Mouse (Mus musculus) midbrain, embryonic 11.5 days (tissue): ENCODE data around the gene Yaf2. TPM values are rescaled to one million over a fixed set of nuclear protein-coding genes. Genes with fewer than 3 reads are reported as not detected.

Experiments
- ATAC-seq: fragments of 200-750 bp; cut with Nextera tagmentation; 2 replicates; pipeline ENCODE4 v1.8.0; 2017; ENCODE audit warnings: moderate TSS enrichment, moderate library complexity; ENCODE audit not compliant: low FRiP score
- DNase-seq: peaks from one replicate; pipeline ENCODE4 v3.0.0; 2015; ENCODE audit warnings: low spot score; ENCODE audit errors: missing footprints
- H3K27ac ChIP-seq: fragments of 300-500 bp; sonication (generic); 2 replicates; pipeline ENCODE4 v1.5.1; 2014; ENCODE audit warnings: low read depth, low read length
- H3K27me3 ChIP-seq: fragments of 300-500 bp; sonication (generic); 2 replicates; pipeline ENCODE4 v1.6.1; 2014; ENCODE audit warnings: mild to moderate bottlenecking, low read length, moderate library complexity, mixed read lengths; ENCODE audit not compliant: control insufficient read depth, insufficient read depth
- H3K36me3 ChIP-seq: fragments of 300-500 bp; sonication (generic); 2 replicates; pipeline ENCODE4 v1.6.1; 2014; ENCODE audit warnings: mild to moderate bottlenecking, low read length, moderate library complexity, mixed read lengths; ENCODE audit not compliant: control insufficient read depth, insufficient read depth
- H3K4me1 ChIP-seq: fragments of 300-500 bp; sonication (generic); 2 replicates; pipeline ENCODE4 v1.6.1; 2014; ENCODE audit warnings: low read length; ENCODE audit not compliant: control insufficient read depth, insufficient read depth
- H3K4me2 ChIP-seq: fragments of 300-500 bp; sonication (generic); 2 replicates; pipeline ENCODE4 v1.6.1; 2014; ENCODE audit warnings: mild to moderate bottlenecking, moderate library complexity
- H3K4me3 ChIP-seq: fragments of 300-500 bp; sonication (generic); 2 replicates; pipeline ENCODE4 v1.5.1; 2014; ENCODE audit warnings: low read depth, low read length
- H3K9ac ChIP-seq: fragments of 300-500 bp; sonication (generic); 2 replicates; pipeline ENCODE4 v1.6.1; 2014; ENCODE audit warnings: low read length
- H3K9me3 ChIP-seq: fragments of 300-500 bp; sonication (generic); 2 replicates; pipeline ENCODE4 v1.6.1; 2016; ENCODE audit warnings: low read length; ENCODE audit not compliant: control insufficient read depth
- WGBS: fragments of 180-500 bp; shearing (Covaris S2); extraction: QIAGEN DNeasy Blood & Tissue Kit; methylation state at CpG from one replicate; pipeline ENCODE4 v1.1.7; 2014; 5-methylcytosine and 5-hydroxymethylcytosine counted together
- polyA plus RNA-seq: library from polyadenylated mRNA; unstranded; fragments of >200 nt; fragmentation: Nextera tagmentation; extraction: Ambion mirVana; gene quantifications from 2 replicates; pipeline ENCODE4 v1.2.1, GENCODE M21; 2014

Gene Yaf2
- polyA plus RNA-seq, 1 experiment from 2014 or later: 127 TPM

DNA sequence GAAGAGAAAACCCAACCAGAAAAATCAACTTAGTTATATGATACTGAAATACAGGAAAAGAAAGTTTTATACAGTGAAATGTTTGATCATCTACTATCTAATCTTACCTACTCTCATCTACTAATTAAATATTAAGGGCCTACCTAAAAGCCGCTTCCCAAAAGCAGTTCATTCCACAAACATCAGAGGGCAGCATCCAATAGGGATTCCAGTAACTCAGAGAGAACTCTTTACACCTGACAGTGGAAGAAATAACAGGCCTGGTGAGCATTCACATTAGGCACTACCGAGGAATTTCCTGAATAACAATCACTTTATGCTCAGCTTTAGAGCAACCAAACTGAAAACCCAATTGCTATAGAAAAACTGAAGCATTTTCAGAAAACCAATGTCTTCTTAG lies 71.0 kb downstream of the Yaf2 start:
- WGBS: 72% methylated on average over 2 of the region's 2 CpGs
- DNase-seq (no peak), ATAC-seq (no peak)
- no peak overlapping the region for H3K9ac ChIP-seq
- H3K27me3 ChIP-seq: no peaks in the 10 kb centered on the region
- no peaks in the 10 kb centered on the region for H3K9me3 ChIP-seq
- H3K4me1 ChIP-seq: no peaks in the 10 kb centered on the region; the same call in 1 of the 2 replicates
- H3K4me3 ChIP-seq: no peak overlapping the region
- no peak overlapping the region for H3K4me2 ChIP-seq
- H3K27ac ChIP-seq: no peak overlapping the region
- no peaks in the 10 kb centered on the region for H3K36me3 ChIP-seq

DNA sequence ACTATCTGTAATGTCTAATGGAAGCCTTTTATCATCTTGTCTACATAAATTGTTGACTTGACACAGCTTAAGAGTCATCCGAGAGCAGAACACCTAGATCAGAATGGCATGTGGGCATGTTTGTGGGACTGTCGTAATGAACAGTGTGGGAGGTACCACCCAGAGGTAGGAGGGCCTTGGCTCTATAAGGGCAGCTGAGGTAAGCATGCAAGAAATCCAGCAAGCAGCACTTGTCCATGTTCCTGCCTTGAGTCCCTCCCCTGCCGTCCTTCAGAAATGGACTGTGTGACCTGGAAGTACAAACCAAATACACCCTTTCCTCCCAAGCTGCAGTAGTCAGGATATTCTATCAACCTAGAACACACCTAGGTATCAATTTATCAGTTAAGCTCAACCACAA lies 71.5 kb downstream of the Yaf2 start:
- H3K4me1 ChIP-seq: no peaks in the 10 kb centered on the region; the same call in 1 of the 2 replicates
- H3K9ac ChIP-seq: no peak overlapping the region
- no peaks in the 10 kb centered on the region for H3K36me3 ChIP-seq
- no peak overlapping the region for H3K4me2 ChIP-seq
- H3K27ac ChIP-seq: no peak overlapping the region
- 89% methylated on average over 3 of the region's 3 CpGs for WGBS
- ATAC-seq (no peak), DNase-seq (no peak)
- no peaks in the 10 kb centered on the region for H3K27me3 ChIP-seq
- no peak overlapping the region for H3K4me3 ChIP-seq
- H3K9me3 ChIP-seq: no peaks in the 10 kb centered on the region

- Histone ChIP-seq H3K27ac (no peak overlapping the region), H3K4me3 (no peak overlapping the region), H3K9ac (no peak overlapping the region), H3K9me3 (no peaks in the 10 kb centered on the region), H3K4me2 (no peak overlapping the region), H3K4me1 (no peaks in the 10 kb centered on the region; the same call in 1 of the 2 replicates), H3K27me3 (no peaks in the 10 kb centered on the region), H3K36me3 (no peaks in the 10 kb centered on the region)
- DNase-seq (no peak), ATAC-seq (no peak)
- WGBS: 90% methylated on average over 3 of the region's 3 CpGs
Observed at GRCm38 (mm10) chr15:93264221-93264620, 72.5 kb downstream of the Yaf2 start.

DNA sequence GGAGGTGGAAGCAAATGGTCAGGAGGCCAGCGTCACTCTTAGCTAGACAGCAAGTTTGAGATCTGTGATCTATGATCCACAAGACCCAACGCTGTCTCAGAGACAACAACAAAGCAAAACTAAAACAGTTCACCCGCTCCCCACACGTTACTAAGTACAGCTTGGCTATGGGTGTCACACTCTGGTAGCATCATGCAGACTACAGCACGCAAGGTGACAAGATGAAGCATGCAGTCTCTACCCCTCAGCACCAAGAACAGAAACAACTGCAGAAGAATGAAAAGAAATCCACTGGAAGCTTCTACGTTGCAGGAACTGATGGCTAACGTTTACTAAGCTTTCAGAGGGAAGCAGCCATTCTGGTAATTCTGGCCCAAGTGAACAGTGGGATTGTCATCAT lies 73.2 kb downstream of the Yaf2 start:
- Histone ChIP-seq H3K9me3 (no peaks in the 10 kb centered on the region), H3K9ac (no peak overlapping the region), H3K4me3 (no peak overlapping the region), H3K27me3 (no peaks in the 10 kb centered on the region), H3K36me3 (no peaks in the 10 kb centered on the region; the same call in 1 of the 2 replicates), H3K4me1 (no peaks in the 10 kb centered on the region; the same call in 1 of the 2 replicates), H3K4me2 (no peak overlapping the region), H3K27ac (no peak overlapping the region)
- WGBS: 91% methylated on average over 7 of the region's 7 CpGs
- ATAC-seq (no peak), DNase-seq (no peak)

DNA sequence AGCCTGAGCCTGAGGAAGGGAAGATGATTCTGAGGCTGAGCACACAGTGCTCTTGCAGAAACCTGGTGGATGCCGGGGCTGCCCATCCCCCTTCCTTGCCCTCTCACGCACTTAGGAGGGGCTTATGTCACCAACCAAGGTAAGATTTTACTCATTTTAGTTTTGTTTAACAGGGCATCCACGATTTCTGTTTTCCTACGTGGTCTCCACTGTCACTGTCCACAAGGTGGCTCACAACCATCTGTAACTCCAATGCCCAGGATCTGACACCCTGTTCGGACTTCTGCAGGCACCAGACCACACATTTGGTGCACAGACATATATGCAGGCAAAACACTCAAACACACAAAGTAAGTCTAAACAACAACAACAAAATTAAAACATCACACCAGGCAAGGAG lies 73.9 kb downstream of the Yaf2 start:
- DNase-seq: no peak
- Histone ChIP-seq H3K9me3 (no peaks in the 10 kb centered on the region), H3K4me3 (no peak overlapping the region), H3K36me3 (peaks cover 3% of the 10 kb centered on the region; the same call in 1 of the 2 replicates), H3K27me3 (no peaks in the 10 kb centered on the region), H3K9ac (no peak overlapping the region), H3K4me1 (no peaks in the 10 kb centered on the region; the same call in 1 of the 2 replicates), H3K27ac (no peak overlapping the region), H3K4me2 (no peak overlapping the region)
- ATAC-seq: no peak
- 75% methylated on average over 5 of the region's 5 CpGs for WGBS

DNA sequence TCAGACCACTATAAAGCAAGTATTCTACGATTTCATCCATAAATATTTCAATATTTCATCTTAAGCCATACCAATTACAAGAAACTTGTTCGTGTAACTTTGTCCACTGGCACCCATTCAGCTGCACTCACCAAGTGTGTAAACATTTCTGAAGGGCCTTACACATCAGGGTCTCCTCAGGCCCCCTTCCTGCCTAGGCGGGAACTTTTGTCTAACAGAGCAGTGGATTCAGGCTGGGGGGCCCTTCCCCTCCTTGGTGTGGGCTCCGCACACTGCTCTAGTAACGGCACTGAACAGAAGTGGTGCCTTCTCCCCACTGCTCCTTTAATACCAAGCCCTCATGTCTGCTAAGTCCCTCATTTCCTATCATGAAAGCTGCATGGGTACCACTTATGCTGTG lies 74.5 kb downstream of the Yaf2 start:
- H3K4me2 ChIP-seq: no peak overlapping the region
- no peak overlapping the region for H3K27ac ChIP-seq
- no peaks in the 10 kb centered on the region for H3K27me3 ChIP-seq
- DNase-seq (no peak), ATAC-seq (no peak)
- no peaks in the 10 kb centered on the region for H3K9me3 ChIP-seq
- WGBS: 86% methylated on average over 5 of the region's 5 CpGs
- no peaks in the 10 kb centered on the region; the same call in 1 of the 2 replicates for H3K4me1 ChIP-seq
- peaks cover 3% of the 10 kb centered on the region; the same call in 1 of the 2 replicates for H3K36me3 ChIP-seq
- no peak overlapping the region for H3K9ac ChIP-seq
- no peak overlapping the region for H3K4me3 ChIP-seq

GRCm38 (mm10) chr15:93259933-93260332 lies 76.8 kb downstream of the Yaf2 start:
- Histone ChIP-seq H3K27ac (no peak overlapping the region), H3K4me3 (no peak overlapping the region), H3K9me3 (no peaks in the 10 kb centered on the region), H3K9ac (no peak overlapping the region), H3K4me1 (no peaks in the 10 kb centered on the region; the same call in 1 of the 2 replicates), H3K27me3 (no peaks in the 10 kb centered on the region), H3K4me2 (no peak overlapping the region), H3K36me3 (peaks cover 3% of the 10 kb centered on the region; the same call in 1 of the 2 replicates)
- no peak for DNase-seq
- 81% methylated on average over 8 of the region's 8 CpGs for whole genome bisulfite sequencing
- no peak for ATAC-seq

DNA sequence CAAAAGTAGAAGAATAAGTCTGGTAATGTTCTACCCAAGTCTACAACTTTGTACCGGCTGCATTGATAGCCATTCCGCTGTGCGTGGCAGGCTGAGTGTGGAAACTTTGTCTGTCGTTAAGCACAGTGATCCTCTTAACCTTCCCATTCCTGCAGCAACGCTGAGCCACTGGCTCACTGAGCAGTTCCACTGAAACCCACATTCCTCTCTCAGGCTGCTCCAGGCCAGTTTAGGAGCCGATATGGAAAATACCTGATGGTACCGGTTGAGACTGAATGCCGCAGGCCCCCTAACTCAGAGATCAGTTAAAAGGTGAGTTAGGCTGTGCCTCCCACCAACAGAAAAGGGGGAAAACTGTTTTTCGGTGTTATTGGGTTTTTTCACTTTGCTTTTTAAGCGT lies 81.4 kb downstream of the Yaf2 start:
- DNase-seq (no peak), ATAC-seq (no peak)
- H3K9ac ChIP-seq: no peak overlapping the region
- no peaks in the 10 kb centered on the region for H3K9me3 ChIP-seq
- H3K4me2 ChIP-seq: no peak overlapping the region
- H3K27ac ChIP-seq: no peak overlapping the region
- peaks cover 6% of the 10 kb centered on the region; the same call in 1 of the 2 replicates for H3K36me3 ChIP-seq
- H3K27me3 ChIP-seq: no peaks in the 10 kb centered on the region
- 84% methylated on average over 10 of the region's 10 CpGs for WGBS
- H3K4me3 ChIP-seq: no peak overlapping the region
- H3K4me1 ChIP-seq: no peaks in the 10 kb centered on the region

DNA sequence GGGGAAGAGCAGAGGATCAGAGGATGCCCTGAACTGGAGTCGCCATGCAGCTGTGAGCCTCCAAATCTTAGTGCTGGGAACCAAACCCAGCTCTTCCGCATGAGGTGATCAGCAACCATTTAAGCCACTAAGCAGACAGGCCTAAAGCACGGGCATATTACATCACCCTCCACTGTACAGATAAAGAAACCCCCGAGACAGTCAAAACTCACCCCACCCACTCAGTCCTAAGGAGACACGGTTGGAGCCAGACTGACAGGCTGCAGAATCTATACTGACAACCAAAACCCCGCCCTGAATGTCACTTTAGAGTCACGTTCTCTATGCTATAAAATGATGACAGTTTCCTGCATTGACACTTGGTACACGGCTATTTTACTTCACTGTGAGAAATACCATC lies 83.6 kb downstream of the Yaf2 start:
- Histone ChIP-seq H3K36me3 (peaks cover 4% of the 10 kb centered on the region; the same call in 1 of the 2 replicates), H3K27me3 (no peaks in the 10 kb centered on the region), H3K4me2 (no peak overlapping the region), H3K9ac (no peak overlapping the region), H3K4me1 (no peaks in the 10 kb centered on the region), H3K27ac (no peak overlapping the region), H3K4me3 (no peak overlapping the region), H3K9me3 (no peaks in the 10 kb centered on the region)
- no peak for ATAC-seq
- peak; percentile 68 for DNase-seq
- 82% methylated on average over 8 of the region's 8 CpGs for WGBS
